Mouse (Mus musculus) ES-E14 (cell line): Measurements from ENCODE around the gene Ankrd52. TPM values are rescaled to one million over a fixed set of nuclear protein-coding genes. Genes with fewer than 3 reads are reported as not detected.

Experiments used
- DNase-seq: peaks from one replicate; pipeline ENCODE4 v3.0.0-alpha.2; 2013; ENCODE audit warnings: low read depth, low spot score
- H3K27ac ChIP-seq: 2 replicates; pipeline ENCODE4 v1.5.1; 2012; ENCODE audit warnings: low read depth, mild to moderate bottlenecking, low read length, moderate library complexity, mixed read lengths; ENCODE audit not compliant: poor library complexity, insufficient read depth, severe bottlenecking
- H3K36me3 ChIP-seq: 2 replicates; pipeline ENCODE4 v1.6.1; 2012; ENCODE audit warnings: mild to moderate bottlenecking, low read length, moderate library complexity, mixed read lengths; ENCODE audit not compliant: control insufficient read depth, poor library complexity, insufficient read depth, severe bottlenecking
- H3K4me1 ChIP-seq, 2 experiments: fragments of 150-350 bp in 1 of 2; sonication (generic) in 1 of 2; 2 replicates each; pipeline ENCODE4 v1.6.1; 2012; ENCODE audit warnings: low read length in 2 of 2, mild to moderate bottlenecking in 1 of 2, mixed read lengths in 1 of 2; ENCODE audit not compliant: control insufficient read depth in 2 of 2, insufficient read depth in 2 of 2, poor library complexity in 1 of 2
- H3K4me3 ChIP-seq, 2 experiments: fragments of 150-350 bp in 1 of 2; sonication (generic) in 1 of 2; 2 replicates each; pipeline ENCODE4 v1.5.1; 2012; ENCODE audit warnings: low read length in 2 of 2, low read depth in 1 of 2, mild to moderate bottlenecking in 1 of 2, mixed read lengths in 1 of 2; ENCODE audit not compliant: insufficient read depth in 1 of 2, poor library complexity in 1 of 2, severe bottlenecking in 1 of 2
- H3K9ac ChIP-seq: 2 replicates; pipeline ENCODE4 v1.6.1; 2012; ENCODE audit warnings: low read depth, mild to moderate bottlenecking, low read length, mixed read lengths; ENCODE audit not compliant: poor library complexity, insufficient read depth, severe bottlenecking
- H3K9me3 ChIP-seq: fragments of 150-350 bp; sonication (generic); 2 replicates; pipeline ENCODE4 v1.6.1; 2012; ENCODE audit warnings: low read depth, mild to moderate bottlenecking, low read length; ENCODE audit not compliant: control insufficient read depth, insufficient read depth
- CHD2 ChIP-seq: IDR thresholded peaks from 2 replicates; pipeline ENCODE4 v1.6.1; 2014; ENCODE audit warnings: mild to moderate bottlenecking, low read depth, low read length, inconsistent platforms
- HCFC1 ChIP-seq: IDR thresholded peaks from 2 replicates; pipeline ENCODE4 v1.6.1; 2012; ENCODE audit warnings: low read length, inconsistent platforms, borderline replicate concordance; ENCODE audit not compliant: insufficient read depth
- MAFK ChIP-seq: IDR thresholded peaks from 2 replicates; pipeline ENCODE4 v1.6.1; 2014; ENCODE audit warnings: mild to moderate bottlenecking, low read depth, low read length, inconsistent platforms; ENCODE audit not compliant: insufficient read depth
- ZC3H11A ChIP-seq: IDR thresholded peaks from 2 replicates; pipeline ENCODE4 v1.6.1; 2012; ENCODE audit warnings: low read depth, mild to moderate bottlenecking, inconsistent platforms, low read length, borderline replicate concordance
- ZNF384 ChIP-seq: IDR thresholded peaks from 2 replicates; pipeline ENCODE4 v1.6.1; 2012; ENCODE audit warnings: low read depth, low read length, inconsistent platforms
- in situ Hi-C, 2 experiments: fragments of 600-800 bp; cut with MboI; formaldehyde crosslinking; loops; one replicate each; pipeline ENCODE4 v1.15.1; 2025; ENCODE audit warnings: low sequenced_read_pairs in 2 of 2, inconsistent platforms in 1 of 2; ENCODE audit not compliant: unreplicated experiment in 2 of 2
- total RNA-seq: library from RNA; depleted of rRNA; stranded (reverse); fragments of 300-350 nt; gene quantifications from 2 replicates; pipeline ENCODE4 v1.2.3, GENCODE M21; 2012

Ankrd52 gene
- total RNA-seq, 1 experiment, result 11.4 TPM

- TF ChIP-seq CHD2 (0 out of 2 replicates have a peak, but pooled peaks have one; percentile 17), HCFC1 (peak; percentile 52; the same call in 1 of the 2 replicates), MAFK (no peak), ZNF384 (no peak), ZC3H11A (no peak)
- in situ Hi-C loops, result no loop called here
- peak within 1 kb of the TSS; percentile 85 for H3K27ac ChIP-seq
- peaks cover 2 to 5% of the 10 kb centered on the region in 2 experiments; a peak in 1 of 4 replicates for H3K4me1 ChIP-seq
- peak within 1 kb of the TSS; percentile 93 for H3K9ac ChIP-seq
- peaks cover 15% of the 10 kb centered on the region for H3K36me3 ChIP-seq
- H3K9me3 ChIP-seq, result no peaks in the 10 kb centered on the region
- DNase-seq, result peak; percentile 98
- peak within 1 kb of the TSS; percentile 95 for H3K4me3 ChIP-seq
These were observed 34.5 kb downstream of the Ankrd52 start, which contains the start of the genes Nabp2 and Rnf41 for GRCm38 (mm10) chr10:128411211-128412054. Gene Nabp2 (minus strand): TSS chr10:128411492. Gene Rnf41 (plus strand): TSS chr10:128411657.

- in situ Hi-C loops, result no loop called here
- peaks cover 18% of the 10 kb centered on the region for H3K36me3 ChIP-seq
- H3K27ac ChIP-seq, result peak overlapping the region; percentile 85
- DNase-seq, result no peak
- H3K9me3 ChIP-seq, result no peaks in the 10 kb centered on the region
- peak overlapping the region; percentile 93 for H3K9ac ChIP-seq
- H3K4me3 ChIP-seq, result peak overlapping the region; percentile 95
- peaks cover 2 to 5% of the 10 kb centered on the region in 2 experiments; a peak in 1 of 4 replicates for H3K4me1 ChIP-seq
- TF ChIP-seq HCFC1 (no peak), MAFK (no peak), ZNF384 (no peak), ZC3H11A (no peak), CHD2 (no peak)
These were observed 35.1 kb downstream of the Ankrd52 start for GRCm38 (mm10) chr10:128412055-128412381.

- Histone ChIP-seq H3K9me3 (no peaks in the 10 kb centered on the region), H3K4me3 (peak overlapping the region; percentile 95), H3K4me1 (peaks cover 2 to 5% of the 10 kb centered on the region in 2 experiments; a peak in 1 of 4 replicates), H3K27ac (no peak overlapping the region), H3K9ac (peak overlapping the region; percentile 93), H3K36me3 (peaks cover 18% of the 10 kb centered on the region)
- in situ Hi-C loops, result no loop called here
- DNase-seq, result no peak
- TF ChIP-seq MAFK (no peak), ZC3H11A (no peak), HCFC1 (no peak), CHD2 (no peak), ZNF384 (no peak)
These were observed 35.6 kb downstream of the Ankrd52 start for GRCm38 (mm10) chr10:128412558-128412957.

GRCm38 (mm10) chr10:128413076-128413475 lies 36.2 kb downstream of the Ankrd52 start:
- no peak overlapping the region for H3K27ac ChIP-seq
- no peak overlapping the region for H3K4me3 ChIP-seq
- peaks cover 14% of the 10 kb centered on the region for H3K36me3 ChIP-seq
- no peak for DNase-seq
- H3K9ac ChIP-seq, result no peak overlapping the region
- no peaks in the 10 kb centered on the region for H3K9me3 ChIP-seq
- TF ChIP-seq HCFC1 (no peak), ZNF384 (peak; percentile 48; the same call in 1 of the 2 replicates)
- in situ Hi-C loops, result no loop called here
- peaks cover 2 to 5% of the 10 kb centered on the region in 2 experiments; a peak in 1 of 4 replicates for H3K4me1 ChIP-seq
